Mouse (Mus musculus) MEL (cell line): ENCODE measurements around the gene Tspan8. TPM values are rescaled to one million over a fixed set of nuclear protein-coding genes. Genes with fewer than 3 reads are reported as not detected.

Experiments
- DNase-seq: peaks from one replicate; pipeline ENCODE4 v3.0.0; 2011; ENCODE audit warnings: low read depth, low spot score
- H3K27ac ChIP-seq: 2 replicates; pipeline ENCODE4 v1.5.1; 2012; ENCODE audit warnings: low read depth, mild to moderate bottlenecking, control low read depth, low read length, moderate library complexity; ENCODE audit not compliant: control insufficient read depth
- H3K27me3 ChIP-seq, 2 experiments: fragments of 150-350 bp in 1 of 2; sonication (generic) in 1 of 2; 2 replicates each; pipeline ENCODE4 v1.6.1; 2012; ENCODE audit warnings: low read length in 2 of 2, mild to moderate bottlenecking in 2 of 2, improper control_type of control experiment in 1 of 2, moderate library complexity in 1 of 2; ENCODE audit not compliant: insufficient read depth in 2 of 2, control insufficient read depth in 1 of 2
- H3K36me3 ChIP-seq, 2 experiments: 2 replicates each; pipeline ENCODE4 v1.6.1; 2012 to 2014; ENCODE audit warnings: low read length in 2 of 2, improper control_type of control experiment in 1 of 2, inconsistent platforms in 1 of 2, mild to moderate bottlenecking in 1 of 2; ENCODE audit not compliant: insufficient read depth in 2 of 2, control insufficient read depth in 1 of 2
- H3K4me1 ChIP-seq, 2 experiments: fragments of 150-350 bp in 1 of 2; sonication (generic) in 1 of 2; 2 replicates each; pipeline ENCODE4 v1.6.1; 2012; ENCODE audit warnings: low read length in 2 of 2, improper control_type of control experiment in 1 of 2, mild to moderate bottlenecking in 1 of 2; ENCODE audit not compliant: insufficient read depth in 2 of 2, control insufficient read depth in 1 of 2
- H3K4me3 ChIP-seq, 2 experiments: fragments of 150-350 bp in 1 of 2; sonication (generic) in 1 of 2; 2 replicates each; pipeline ENCODE4 v1.5.1; 2012; ENCODE audit warnings: low read depth in 2 of 2, low read length in 2 of 2, mild to moderate bottlenecking in 2 of 2, moderate library complexity in 2 of 2, control low read depth in 1 of 2, improper control_type of control experiment in 1 of 2; ENCODE audit not compliant: control insufficient read depth in 1 of 2, insufficient read depth in 1 of 2
- H3K79me2 ChIP-seq: 2 replicates; pipeline ENCODE4 v1.6.1; 2012; ENCODE audit warnings: mild to moderate bottlenecking, low read length, moderate library complexity; ENCODE audit not compliant: control insufficient read depth, poor library complexity, insufficient read depth
- H3K9ac ChIP-seq: 2 replicates; pipeline ENCODE4 v1.6.1; 2012; ENCODE audit warnings: low read depth, mild to moderate bottlenecking, control low read depth, low read length, moderate library complexity; ENCODE audit not compliant: control insufficient read depth, poor library complexity, severe bottlenecking
- H3K9me3 ChIP-seq: fragments of 150-350 bp; sonication (generic); replicated peaks from 2 replicates; pipeline ENCODE4 v1.6.1; 2012; ENCODE audit warnings: mild to moderate bottlenecking, low read length, improper control_type of control experiment, moderate library complexity; ENCODE audit not compliant: insufficient read depth
- BHLHE40 ChIP-seq: IDR thresholded peaks from 2 replicates; pipeline ENCODE4 v1.6.1; 2012; ENCODE audit warnings: low read depth, mild to moderate bottlenecking, inconsistent platforms, low read length, improper control_type of control experiment, borderline replicate concordance
- CHD1 ChIP-seq: IDR thresholded peaks from 2 replicates; pipeline ENCODE4 v1.6.1; 2012; ENCODE audit warnings: low read depth, mild to moderate bottlenecking, inconsistent platforms, low read length, improper control_type of control experiment
- CTCF ChIP-seq, 3 experiments: IDR thresholded peaks in 2 of 3; conservative IDR thresholded peaks in 1 of 3; 2 replicates each; pipeline ENCODE4 v1.5.1; 2011 to 2012; ENCODE audit warnings: low read length in 3 of 3, low read depth in 2 of 3, mild to moderate bottlenecking in 2 of 3, improper control_type of control experiment in 1 of 3, inconsistent platforms in 1 of 3, mixed read lengths in 1 of 3, moderate library complexity in 1 of 3; ENCODE audit not compliant: control insufficient read depth in 1 of 3, insufficient read depth in 1 of 3, poor library complexity in 1 of 3, severe bottlenecking in 1 of 3
- E2F4 ChIP-seq: IDR thresholded peaks from 2 replicates; pipeline ENCODE4 v1.6.1; 2011; ENCODE audit warnings: low read depth, low read length, improper control_type of control experiment, borderline replicate concordance
- EP300 ChIP-seq, 2 experiments: IDR thresholded peaks; 2 replicates each; pipeline ENCODE4 v1.6.1; 2011; ENCODE audit warnings: improper control_type of control experiment in 2 of 2, low read length in 2 of 2, low read depth in 1 of 2, mild to moderate bottlenecking in 1 of 2
- ETS1 ChIP-seq: IDR thresholded peaks from 2 replicates; pipeline ENCODE4 v1.6.1; 2012; ENCODE audit warnings: low read depth, mild to moderate bottlenecking, inconsistent platforms, low read length, improper control_type of control experiment, moderate library complexity
- GABPA ChIP-seq: IDR thresholded peaks from 2 replicates; pipeline ENCODE4 v1.6.1; 2012; ENCODE audit warnings: low read depth, mild to moderate bottlenecking, inconsistent platforms, low read length, improper control_type of control experiment, moderate library complexity
- GATA1 ChIP-seq: IDR thresholded peaks from 2 replicates; pipeline ENCODE4 v1.6.1; 2011; ENCODE audit warnings: low read depth, low read length, improper control_type of control experiment
- KAT2A ChIP-seq: conservative IDR thresholded peaks from 2 replicates; pipeline ENCODE4 v1.6.1; 2012; ENCODE audit warnings: low read depth, low read length, improper control_type of control experiment, inconsistent platforms
- MAFK ChIP-seq: IDR thresholded peaks from 2 replicates; pipeline ENCODE4 v1.6.1; 2011; ENCODE audit warnings: low read depth, mild to moderate bottlenecking, low read length, improper control_type of control experiment, borderline replicate concordance
- MAZ ChIP-seq: IDR thresholded peaks from 2 replicates; pipeline ENCODE4 v1.6.1; 2012; ENCODE audit warnings: low read depth, mild to moderate bottlenecking, inconsistent platforms, low read length, improper control_type of control experiment
- MEF2A ChIP-seq: IDR thresholded peaks from 2 replicates; pipeline ENCODE4 v1.6.1; 2014; ENCODE audit warnings: low read depth, mild to moderate bottlenecking, inconsistent platforms, low read length, improper control_type of control experiment; ENCODE audit not compliant: poor library complexity, insufficient replicate concordance, severe bottlenecking; ENCODE audit errors: extremely low read depth
- MXI1 ChIP-seq: IDR thresholded peaks from 2 replicates; pipeline ENCODE4 v1.6.1; 2011; ENCODE audit warnings: mild to moderate bottlenecking, low read depth, low read length, improper control_type of control experiment
- MYB ChIP-seq: IDR thresholded peaks from 2 replicates; pipeline ENCODE4 v1.6.1; 2011; ENCODE audit warnings: mild to moderate bottlenecking, low read depth, low read length, improper control_type of control experiment
- MYC ChIP-seq: IDR thresholded peaks from 2 replicates; pipeline ENCODE4 v1.6.1; 2011; ENCODE audit warnings: low read depth, mild to moderate bottlenecking, low read length, improper control_type of control experiment, moderate library complexity
- NRF1 ChIP-seq: IDR thresholded peaks from 2 replicates; pipeline ENCODE4 v1.6.1; 2014; ENCODE audit warnings: low read depth, mild to moderate bottlenecking, inconsistent platforms, low read length, improper control_type of control experiment, moderate library complexity; ENCODE audit not compliant: poor library complexity, insufficient read depth, severe bottlenecking
- POLR2A ChIP-seq, 2 experiments: IDR thresholded peaks; 2 replicates each; pipeline ENCODE4 v1.6.1; 2011 to 2012; ENCODE audit warnings: low read length in 2 of 2, mild to moderate bottlenecking in 2 of 2, control low read depth in 1 of 2, improper control_type of control experiment in 1 of 2, low read depth in 1 of 2, moderate library complexity in 1 of 2; ENCODE audit not compliant: control insufficient read depth in 1 of 2, insufficient read depth in 1 of 2, poor library complexity in 1 of 2
- POLR2AphosphoS2 ChIP-seq: IDR thresholded peaks from 2 replicates; pipeline ENCODE4 v1.6.1; 2011; ENCODE audit warnings: low read length, improper control_type of control experiment
- SMC3 ChIP-seq: IDR thresholded peaks from 2 replicates; pipeline ENCODE4 v1.6.1; 2011; ENCODE audit warnings: low read depth, low read length, improper control_type of control experiment
- TAL1 ChIP-seq: IDR thresholded peaks from 2 replicates; pipeline ENCODE4 v1.6.1; 2012; ENCODE audit warnings: mild to moderate bottlenecking, inconsistent platforms, low read length, moderate library complexity, mixed read lengths
- TBP ChIP-seq: IDR thresholded peaks from 2 replicates; pipeline ENCODE4 v1.8.0; 2011; ENCODE audit warnings: low read depth, low read length, improper control_type of control experiment
- TCF12 ChIP-seq: IDR thresholded peaks from 2 replicates; pipeline ENCODE4 v1.6.1; 2014; ENCODE audit warnings: low read depth, mild to moderate bottlenecking, inconsistent platforms, low read length, improper control_type of control experiment, moderate library complexity
- UBTF ChIP-seq: IDR thresholded peaks from 2 replicates; pipeline ENCODE4 v1.6.1; 2012; ENCODE audit warnings: low read depth, mild to moderate bottlenecking, inconsistent platforms, low read length, improper control_type of control experiment, moderate library complexity, borderline replicate concordance; ENCODE audit not compliant: insufficient read depth
- USF1 ChIP-seq: IDR thresholded peaks from 2 replicates; pipeline ENCODE4 v1.6.1; 2014; ENCODE audit warnings: low read depth, mild to moderate bottlenecking, inconsistent platforms, low read length, improper control_type of control experiment, moderate library complexity
- USF2 ChIP-seq, 2 experiments: IDR thresholded peaks; 2 replicates each; pipeline ENCODE4 v1.6.1; 2011 to 2012; ENCODE audit warnings: improper control_type of control experiment in 2 of 2, low read length in 2 of 2, borderline replicate concordance in 1 of 2, inconsistent platforms in 1 of 2, low read depth in 1 of 2, mild to moderate bottlenecking in 1 of 2; ENCODE audit not compliant: insufficient read depth in 1 of 2
- ZC3H11A ChIP-seq: IDR thresholded peaks from 2 replicates; pipeline ENCODE4 v1.6.1; 2012; ENCODE audit warnings: low read depth, mild to moderate bottlenecking, inconsistent platforms, low read length, improper control_type of control experiment
- ZKSCAN1 ChIP-seq: IDR thresholded peaks from 2 replicates; pipeline ENCODE4 v1.6.1; 2012; ENCODE audit warnings: low read depth, mild to moderate bottlenecking, inconsistent platforms, low read length, improper control_type of control experiment, moderate library complexity
- ZMIZ1 ChIP-seq: IDR thresholded peaks from 2 replicates; pipeline ENCODE4 v1.6.1; 2012; ENCODE audit warnings: low read depth, mild to moderate bottlenecking, inconsistent platforms, low read length, improper control_type of control experiment, moderate library complexity
- ZNF384 ChIP-seq: IDR thresholded peaks from 2 replicates; pipeline ENCODE4 v1.6.1; 2012; ENCODE audit warnings: low read depth, mild to moderate bottlenecking, inconsistent platforms, low read length, improper control_type of control experiment
- polyA plus RNA-seq, 2 experiments: library from polyadenylated mRNA; stranded (reverse) in 1 of 2; unstranded in 1 of 2; fragments of >175 nt in 1 of 2; fragments of >200 nt in 1 of 2; gene quantifications; 2 replicates each; pipeline versions ENCODE4 v1.2.1 to v1.2.4; 2012; ENCODE audit warnings: low replicate concordance in 2 of 2, low read depth in 1 of 2; ENCODE audit not compliant: insufficient read length in 2 of 2, insufficient read depth in 1 of 2, missing spikeins in 1 of 2
- total RNA-seq: library from RNA; depleted of rRNA; stranded (reverse); fragments of 300-350 nt; gene quantifications from 2 replicates; pipeline ENCODE4 v1.2.3, GENCODE M21; 2012

The Tspan8 gene
- total and polyA plus RNA-seq, 3 experiments, result 6.4 to 16.9 TPM; not detected in 1

DNA sequence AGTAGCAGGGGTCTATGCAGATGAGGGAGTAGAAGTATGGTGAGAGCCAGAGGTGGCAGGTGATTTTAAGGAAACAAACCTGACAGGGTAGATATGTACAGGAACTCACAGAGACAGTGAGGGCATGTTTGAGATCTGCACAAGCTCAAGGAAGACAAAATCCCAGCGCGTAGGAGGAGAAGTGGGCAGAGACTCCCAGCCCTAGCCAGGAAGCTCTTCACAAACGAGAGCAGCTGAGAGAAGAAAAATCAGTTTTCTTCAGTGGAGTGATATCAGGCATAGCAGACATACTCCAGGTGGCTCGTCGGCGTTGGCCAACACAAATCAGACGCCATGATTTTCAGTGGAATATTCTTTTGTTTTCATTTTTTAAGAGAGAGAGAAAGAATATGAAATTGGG, 8.7 kb downstream of the Tspan8 start:
- Histone ChIP-seq H3K36me3 (no peaks in the 10 kb centered on the region), H3K4me1 (no peaks in the 10 kb centered on the region), H3K4me3 (no peak overlapping the region), H3K27me3 (no peaks in the 10 kb centered on the region), H3K79me2 (no peaks in the 10 kb centered on the region), H3K9me3 (no peaks in the 10 kb centered on the region), H3K9ac (no peak overlapping the region), H3K27ac (no peak overlapping the region)
- TF ChIP-seq CHD1 (no peak), MYC (no peak), NRF1 (no peak), USF2 (IDR thresholded peaks at IDR 0.05; ENCODE audit: borderline replicate concordance in 1 of 2, insufficient read depth in 1 of 2, low read depth in 1 of 2, low read length in 2 of 2) (no peak), USF1 (no peak), MXI1 (no peak), MAFK (no peak), GATA1 (no peak), MAZ (no peak), ZKSCAN1 (no peak), MEF2A (no peak), TBP (no peak), ZNF384 (no peak), POLR2A (IDR thresholded peaks at IDR 0.05; ENCODE audit: control insufficient read depth in 1 of 2, insufficient read depth in 1 of 2, low read depth in 1 of 2, low read length in 2 of 2, poor library complexity in 1 of 2) (no peak)
- DNase-seq, result no peak

DNA sequence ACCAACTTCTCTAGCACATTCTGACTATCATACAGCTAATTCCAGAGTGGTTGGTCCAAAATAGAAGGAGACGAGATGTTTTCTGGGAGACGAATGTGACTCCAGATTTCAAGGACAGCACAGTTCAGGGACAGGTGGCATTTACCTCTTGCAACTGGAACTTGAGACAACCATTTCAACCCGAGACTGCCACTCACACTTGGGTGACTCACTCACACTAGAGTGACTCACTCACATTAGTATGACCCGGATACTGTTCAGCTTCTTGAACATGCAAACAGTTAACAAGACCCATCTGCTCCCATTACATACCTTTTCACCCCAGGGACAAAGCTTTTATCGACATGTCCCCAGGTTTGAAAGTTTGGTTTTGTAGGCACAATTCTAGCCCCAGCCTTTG, 12.2 kb downstream of the Tspan8 start:
- Histone ChIP-seq H3K27me3 (no peaks in the 10 kb centered on the region), H3K4me3 (no peak overlapping the region), H3K9ac (no peak overlapping the region), H3K79me2 (no peaks in the 10 kb centered on the region), H3K36me3 (no peaks in the 10 kb centered on the region)
- no peak for TF ChIP-seq POLR2AphosphoS2
- TF ChIP-seq TCF12, result no peak
- TF ChIP-seq MYB, result no peak
- no peak for TF ChIP-seq KAT2A
- no peak for TF ChIP-seq EP300 (IDR thresholded peaks at IDR 0.05; ENCODE audit: low read depth in 1 of 2, low read length in 2 of 2)
- TF ChIP-seq TAL1, result no peak
- TF ChIP-seq E2F4, result no peak
- TF ChIP-seq BHLHE40, result no peak
- no peak for TF ChIP-seq UBTF
- no peak for TF ChIP-seq USF1
- TF ChIP-seq MXI1, result no peak
- no peak for TF ChIP-seq MEF2A
- TF ChIP-seq ZMIZ1, result no peak
- TF ChIP-seq SMC3, result no peak
- TF ChIP-seq ETS1, result no peak
- TF ChIP-seq POLR2A (IDR thresholded peaks at IDR 0.05; ENCODE audit: control insufficient read depth in 1 of 2, insufficient read depth in 1 of 2, low read depth in 1 of 2, low read length in 2 of 2, poor library complexity in 1 of 2), result no peak
- TF ChIP-seq GABPA, result no peak
- no peak for TF ChIP-seq ZC3H11A
- no peak for TF ChIP-seq TBP
- TF ChIP-seq CTCF (IDR thresholded peaks at IDR 0.05 in 2 of 3, conservative IDR thresholded peaks at IDR 0.05 in 1 of 3; ENCODE audit: control insufficient read depth in 1 of 3, insufficient read depth in 1 of 3, low read depth in 2 of 3, low read length in 3 of 3, poor library complexity in 1 of 3, severe bottlenecking in 1 of 3), result no peak
- TF ChIP-seq, all 39 proteins: peak for 0
- Histone ChIP-seq H3K9me3 (no peaks in the 10 kb centered on the region), H3K27ac (no peak overlapping the region), H3K4me1 (no peaks in the 10 kb centered on the region)
- no peak for DNase-seq
